Mouse (Mus musculus) lung, adult 2 months (tissue): ENCODE data around the gene Per2.

Source experiments
- CTCF ChIP-seq: fragments of 200-500 bp; IDR thresholded peaks from 2 replicates; pipeline ENCODE4 v1.5.1; 2011; ENCODE audit warnings: mild to moderate bottlenecking, low read length, control low read depth; ENCODE audit not compliant: insufficient read depth
- POLR2A ChIP-seq: fragments of 200-500 bp; IDR thresholded peaks from 2 replicates; pipeline ENCODE4 v1.6.1; 2011; ENCODE audit warnings: low read depth, mild to moderate bottlenecking, control low read depth, low read length, borderline replicate concordance; ENCODE audit errors: extremely low read depth

- TF ChIP-seq CTCF: no peak
- no peak for TF ChIP-seq POLR2A
Observed at GRCm38 (mm10) chr1:91434905-91435304, 24.2 kb downstream of the Per2 start.
